Mouse (Mus musculus) mouse trophoblast stem cell (cell line): ENCODE results near the gene Ank3.

Experiments used
- in situ Hi-C, 2 experiments: fragments of 300-500 bp; cut with MseI, MboI; formaldehyde crosslinking; loops; 2 replicates in 1 of 2; 3 replicates in 1 of 2; pipeline ENCODE4 v1.15.1; 2025

The Ank3 gene

DNA sequence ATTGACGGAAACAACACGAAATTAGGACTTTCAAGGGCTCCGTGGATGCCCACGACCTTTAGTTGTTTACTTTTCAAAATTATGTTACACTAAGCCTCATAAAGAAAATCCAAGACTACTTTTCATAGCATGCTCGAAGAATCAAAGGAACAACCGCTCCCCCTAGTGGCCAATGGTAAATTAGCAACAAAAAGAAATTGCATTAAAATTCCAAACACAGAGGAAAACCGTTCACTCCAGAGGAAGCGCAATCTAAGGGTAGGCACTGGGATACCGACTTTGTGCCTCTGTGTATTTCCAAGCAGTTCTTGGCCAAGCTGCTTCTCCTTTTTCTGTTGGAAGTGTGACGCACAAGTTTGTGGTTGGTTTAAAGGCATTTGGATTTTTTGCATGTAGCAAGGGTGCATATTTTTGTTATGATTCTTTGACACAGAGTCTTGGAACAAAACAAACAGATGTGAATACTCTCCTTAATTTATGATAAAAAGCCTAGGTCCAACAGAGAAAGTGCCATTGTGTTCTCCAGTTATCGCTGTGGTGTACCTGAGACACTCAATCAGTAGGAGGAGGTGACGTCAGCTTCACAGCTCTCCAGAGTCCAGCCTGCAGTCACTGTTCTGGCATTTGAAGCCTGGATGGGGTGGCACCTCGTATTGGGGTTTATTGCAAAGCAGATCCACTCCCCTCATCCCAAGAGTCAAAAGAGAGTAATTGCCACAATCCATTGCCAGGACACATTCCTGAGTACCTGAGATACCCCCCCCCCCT lies 256.5 kb downstream of the Ank3 start:
- in situ Hi-C loops = loop anchor here (5.0 to 25.0 kb wide), 3 partner anchors 203 to 307 kb away; no protein-coding TSS in a partner anchor

GRCm38 (mm10) chr10:69656321-69656720 lies 257.7 kb downstream of the Ank3 start:
- in situ Hi-C loops = loop anchor here (5.0 to 25.0 kb wide), 3 partner anchors 204 to 306 kb away; no protein-coding TSS in a partner anchor

DNA sequence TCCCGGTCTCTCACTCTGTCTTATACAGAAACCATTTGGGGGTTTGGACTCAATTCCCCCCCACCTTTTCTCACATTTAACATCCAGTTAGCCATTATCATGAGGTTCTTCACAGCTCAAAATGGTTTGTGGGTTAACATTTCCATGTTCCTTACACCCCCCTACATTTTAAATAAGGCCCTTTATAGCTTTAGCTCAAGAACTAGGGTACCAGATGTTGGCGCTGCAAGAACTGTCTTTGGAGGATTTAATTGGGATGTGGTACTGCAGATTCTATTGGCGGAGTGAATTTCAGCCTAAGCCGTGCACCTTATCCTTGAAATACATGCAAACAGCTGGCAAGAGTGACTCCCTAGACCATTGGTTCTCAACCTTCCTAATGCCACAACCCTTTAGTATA lies 261.2 kb downstream of the Ank3 start:
- in situ Hi-C loops = loop anchor here (5.0 to 25.0 kb wide), 6 partner anchors 137 to 302 kb away; no protein-coding TSS in a partner anchor

- in situ Hi-C loops = loop anchor here (5.0 to 25.0 kb wide), 4 partner anchors 135 to 300 kb away; no protein-coding TSS in a partner anchor
Observed at GRCm38 (mm10) chr10:69662338-69662737, 263.8 kb downstream of the Ank3 start.

DNA sequence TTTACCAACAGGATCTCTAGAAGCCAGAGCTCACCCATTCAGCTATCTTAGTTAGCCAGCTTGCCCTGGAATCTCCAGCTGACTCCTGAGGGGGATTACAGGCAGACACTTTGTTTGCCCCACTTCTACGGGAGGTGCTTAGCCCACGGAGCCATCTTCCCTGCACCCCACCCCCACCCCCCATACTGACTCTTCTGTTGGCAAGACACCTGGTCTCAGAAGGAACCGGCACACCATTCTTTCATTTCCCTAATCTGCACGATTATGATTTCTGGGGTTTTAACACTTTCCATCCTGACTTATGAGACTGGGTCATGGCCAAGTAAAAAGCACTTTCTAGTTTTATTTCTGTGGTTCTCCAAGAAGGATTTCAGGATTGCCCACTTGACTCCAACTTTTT lies 268.9 kb downstream of the Ank3 start:
- in situ Hi-C loops = loop anchor here in 1 of 2 experiments (25.0 kb wide), 1 partner anchor 295 kb away; no protein-coding TSS in a partner anchor

DNA sequence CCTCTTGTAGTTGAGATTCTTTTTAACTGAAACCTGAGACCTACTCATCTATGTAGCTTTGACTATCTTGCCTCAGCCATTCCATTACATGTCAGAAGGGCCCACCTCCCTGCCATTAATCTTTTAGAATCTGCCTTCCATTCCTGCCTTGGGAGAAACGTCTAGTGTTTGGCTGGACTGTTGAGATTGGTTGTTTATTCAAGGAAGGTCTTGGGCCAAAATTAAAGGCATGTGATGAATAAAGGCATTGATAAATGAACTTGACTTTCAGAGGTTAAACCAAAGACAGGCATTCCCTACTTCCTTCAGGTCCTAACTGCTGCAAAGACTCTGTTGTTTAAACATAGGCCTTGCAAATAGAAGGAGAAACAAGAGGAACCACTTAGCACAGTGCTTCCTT lies 271.9 kb downstream of the Ank3 start:
- in situ Hi-C loops = loop anchor here in 1 of 2 experiments (25.0 kb wide), 1 partner anchor 292 kb away; no protein-coding TSS in a partner anchor

GRCm38 (mm10) chr10:69670959-69671358 lies 272.4 kb downstream of the Ank3 start:
- in situ Hi-C loops = loop anchor here in 1 of 2 experiments (25.0 kb wide), 1 partner anchor 291 kb away; no protein-coding TSS in a partner anchor

GRCm38 (mm10) chr10:69671505-69671904 lies 272.9 kb downstream of the Ank3 start:
- in situ Hi-C loops = loop anchor here in 1 of 2 experiments (25.0 kb wide), 1 partner anchor 291 kb away; no protein-coding TSS in a partner anchor

GRCm38 (mm10) chr10:69672545-69672944 lies 274.0 kb downstream of the Ank3 start:
- in situ Hi-C loops = loop anchor here in 1 of 2 experiments (25.0 kb wide), 1 partner anchor 290 kb away; no protein-coding TSS in a partner anchor

DNA sequence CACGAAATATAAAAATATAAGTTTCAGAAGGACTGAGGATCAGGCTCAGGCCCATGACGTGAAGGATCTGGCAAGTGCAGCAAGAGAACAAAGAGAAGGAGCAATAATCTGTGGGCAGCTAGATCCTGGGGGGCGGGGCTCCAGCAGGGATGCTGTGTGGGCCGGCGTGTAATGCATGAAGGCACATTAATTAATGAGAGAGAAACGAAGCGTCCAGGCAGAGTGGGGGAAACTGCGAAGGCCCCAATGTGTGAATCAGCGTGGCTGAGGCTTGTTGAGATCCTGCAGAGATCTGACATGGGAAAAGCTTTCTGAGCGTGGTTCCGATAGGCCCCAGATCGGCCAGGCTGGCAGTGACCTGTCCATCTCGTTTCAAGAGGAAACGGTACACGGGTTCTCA lies 279.7 kb downstream of the Ank3 start:
- in situ Hi-C loops = no loop called here

- in situ Hi-C loops = no loop called here
Observed at GRCm38 (mm10) chr10:69686336-69686735, 287.8 kb downstream of the Ank3 start.

DNA sequence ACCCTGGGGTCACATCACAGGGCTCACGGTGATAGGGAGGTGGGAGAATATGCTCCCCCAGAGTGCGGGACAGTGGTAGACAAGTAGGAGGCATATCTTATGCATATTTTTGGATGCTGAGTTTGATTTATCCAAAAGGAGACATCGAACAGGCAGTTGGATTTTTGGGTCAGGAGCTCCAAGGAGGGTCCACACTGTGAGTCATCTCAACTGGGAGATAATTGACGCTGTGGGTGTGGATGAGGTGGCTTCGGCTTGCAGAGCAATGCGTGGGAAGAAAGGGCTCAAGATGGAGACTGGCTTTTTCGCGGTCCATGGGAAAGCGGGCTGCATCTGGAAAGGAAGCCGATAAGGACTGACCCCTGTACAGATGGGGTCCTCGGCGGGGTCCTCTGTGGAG lies 290.5 kb downstream of the Ank3 start:
- in situ Hi-C loops = no loop called here

GRCm38 (mm10) chr10:69690131-69690960 lies 291.8 kb downstream of the Ank3 start:
- in situ Hi-C loops = no loop called here

- in situ Hi-C loops = no loop called here
Observed at GRCm38 (mm10) chr10:69690961-69691451, 292.4 kb downstream of the Ank3 start.

- in situ Hi-C loops = no loop called here
Observed at GRCm38 (mm10) chr10:69696019-69696418, 297.4 kb downstream of the Ank3 start.

DNA sequence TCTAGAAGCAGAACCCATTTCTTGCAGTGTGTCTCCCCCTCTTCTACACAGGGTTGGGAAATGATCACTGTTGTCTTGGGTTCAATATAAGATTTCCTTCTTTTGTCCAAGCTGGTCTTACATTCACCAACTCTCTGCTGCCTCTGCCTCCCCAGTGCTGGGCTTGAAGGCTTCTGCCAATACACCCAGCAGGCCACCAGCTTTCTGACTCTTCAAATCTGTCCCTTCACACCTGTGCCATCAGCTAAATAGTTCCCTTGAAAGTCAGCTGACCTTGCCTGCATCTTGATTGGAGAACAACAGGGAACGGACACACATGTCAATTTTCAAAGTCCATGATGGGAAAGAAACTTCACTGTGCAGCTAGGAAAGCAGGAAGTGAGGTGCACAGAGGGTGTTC lies 300.1 kb downstream of the Ank3 start:
- in situ Hi-C loops = no loop called here

DNA sequence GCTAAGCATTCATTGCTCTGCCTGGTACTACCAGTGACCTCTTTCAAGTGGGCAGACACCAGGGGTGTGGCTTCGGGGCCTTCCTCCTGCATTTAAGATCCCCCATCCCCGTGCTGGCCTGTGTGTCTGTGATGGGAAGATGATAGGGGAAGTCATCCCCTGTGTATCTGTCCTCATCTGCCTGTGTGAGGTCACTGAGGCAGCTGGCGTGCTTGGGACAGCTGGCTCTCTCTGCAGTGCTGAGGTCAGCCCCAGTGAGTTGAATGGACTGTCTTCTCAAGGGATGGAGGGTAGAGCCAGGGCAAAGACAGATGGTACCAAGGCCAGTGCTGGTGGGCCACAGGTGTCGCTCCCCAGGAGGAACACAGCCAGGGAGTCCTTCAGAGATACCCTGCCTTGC lies 302.7 kb downstream of the Ank3 start:
- in situ Hi-C loops = no loop called here

GRCm38 (mm10) chr10:69705806-69706768 lies 307.5 kb downstream of the Ank3 start:
- in situ Hi-C loops = no loop called here

GRCm38 (mm10) chr10:69706851-69707788 lies 308.5 kb downstream of the Ank3 start:
- in situ Hi-C loops = no loop called here
